Mouse (Mus musculus) urinary bladder, postnatal 36 days (tissue): Measurements from ENCODE around the gene Ninj1.

Source experiments
- DNase-seq, 2 experiments: peaks; one replicate each; pipeline ENCODE4 v3.0.0; 2022; ENCODE audit warnings: low spot score in 2 of 2, mixed read lengths in 1 of 2

The Ninj1 gene

GRCm38 (mm10) chr13:49225633-49226032 lies 38.3 kb downstream of the Ninj1 start:
- DNase-seq: no peak

GRCm38 (mm10) chr13:49233792-49234572 lies 46.7 kb downstream of the Ninj1 start:
- DNase-seq: no peak

GRCm38 (mm10) chr13:49234711-49235110 lies 47.4 kb downstream of the Ninj1 start:
- no peak for DNase-seq

GRCm38 (mm10) chr13:49237617-49238016 lies 50.3 kb downstream of the Ninj1 start:
- DNase-seq: no peak

GRCm38 (mm10) chr13:49238737-49239136 lies 51.5 kb downstream of the Ninj1 start:
- no peak for DNase-seq

GRCm38 (mm10) chr13:49242321-49243065 lies 55.2 kb downstream of the Ninj1 start:
- no peak for DNase-seq

GRCm38 (mm10) chr13:49243492-49243891 lies 56.2 kb downstream of the Ninj1 start:
- DNase-seq: no peak

GRCm38 (mm10) chr13:49245251-49245650 lies 58.0 kb downstream of the Ninj1 start:
- no peak for DNase-seq
